Mouse (Mus musculus) C2C12 (cell line): ENCODE measurements around the gene Rp9. TPM values are rescaled to one million over a fixed set of nuclear protein-coding genes. Genes with fewer than 3 reads are reported as not detected.

ENCODE experiments used
- H3K27me3 ChIP-seq: one replicate; pipeline ENCODE4 v1.6.1; 2011; ENCODE audit not compliant: control insufficient read depth, insufficient read depth, insufficient read length
- H3K36me3 ChIP-seq: one replicate; pipeline ENCODE4 v1.6.1; 2011; ENCODE audit not compliant: control insufficient read depth, insufficient read depth
- H3K4me3 ChIP-seq: one replicate; pipeline ENCODE4 v1.5.1; 2011; ENCODE audit warnings: mild to moderate bottlenecking, control low read depth; ENCODE audit not compliant: poor library complexity, insufficient read depth, severe bottlenecking
- H3K79me2 ChIP-seq: one replicate; pipeline ENCODE4 v1.6.1; 2011; ENCODE audit not compliant: control insufficient read depth, insufficient read depth
- H3K79me3 ChIP-seq: one replicate; pipeline ENCODE4 v1.6.1; 2011; ENCODE audit warnings: low read depth, control low read depth
- H3ac ChIP-seq: one replicate; pipeline ENCODE3; 2011; ENCODE audit warnings: low read depth; ENCODE audit not compliant: control insufficient read depth, insufficient read length
- CEBPB ChIP-seq: IDR thresholded peaks from one replicate; pipeline ENCODE4 v1.6.1; 2011; ENCODE audit warnings: low read depth, mild to moderate bottlenecking, control low read depth, moderate library complexity
- CTCF ChIP-seq: IDR thresholded peaks from one replicate; pipeline ENCODE4 v1.5.1; 2011; ENCODE audit not compliant: control insufficient read depth, insufficient read depth, insufficient read length
- FOSL1 ChIP-seq: IDR thresholded peaks from one replicate; pipeline ENCODE4 v1.8.0; 2011; ENCODE audit warnings: mild to moderate bottlenecking, low read length; ENCODE audit not compliant: poor library complexity, insufficient read depth, severe bottlenecking
- MAX ChIP-seq: IDR thresholded peaks from one replicate; pipeline ENCODE4 v1.6.1; 2011; ENCODE audit warnings: mild to moderate bottlenecking, control low read depth
- MYOD1 ChIP-seq: IDR thresholded peaks from one replicate; pipeline ENCODE4 v1.6.1; 2011; ENCODE audit warnings: low read depth; ENCODE audit not compliant: control insufficient read depth, insufficient read length
- MYOG ChIP-seq: IDR thresholded peaks from one replicate; pipeline ENCODE4 v1.6.1; 2011; ENCODE audit not compliant: control insufficient read depth, insufficient read length; ENCODE audit errors: extremely low read depth
- USF1 ChIP-seq: IDR thresholded peaks from one replicate; pipeline ENCODE4 v1.6.1; 2011; ENCODE audit warnings: low read depth, mild to moderate bottlenecking, control low read depth, moderate library complexity
- polyA plus RNA-seq: library from polyadenylated mRNA; unstranded; fragments of >200 nt; fragmentation: generic; extraction: Trizol; gene quantifications from one replicate; pipeline ENCODE4 v1.2.1, GENCODE M21; 2012; ENCODE audit warnings: missing spikeins

Gene Rp9
- polyA plus RNA-seq, 1 experiment = 58.5 TPM

DNA sequence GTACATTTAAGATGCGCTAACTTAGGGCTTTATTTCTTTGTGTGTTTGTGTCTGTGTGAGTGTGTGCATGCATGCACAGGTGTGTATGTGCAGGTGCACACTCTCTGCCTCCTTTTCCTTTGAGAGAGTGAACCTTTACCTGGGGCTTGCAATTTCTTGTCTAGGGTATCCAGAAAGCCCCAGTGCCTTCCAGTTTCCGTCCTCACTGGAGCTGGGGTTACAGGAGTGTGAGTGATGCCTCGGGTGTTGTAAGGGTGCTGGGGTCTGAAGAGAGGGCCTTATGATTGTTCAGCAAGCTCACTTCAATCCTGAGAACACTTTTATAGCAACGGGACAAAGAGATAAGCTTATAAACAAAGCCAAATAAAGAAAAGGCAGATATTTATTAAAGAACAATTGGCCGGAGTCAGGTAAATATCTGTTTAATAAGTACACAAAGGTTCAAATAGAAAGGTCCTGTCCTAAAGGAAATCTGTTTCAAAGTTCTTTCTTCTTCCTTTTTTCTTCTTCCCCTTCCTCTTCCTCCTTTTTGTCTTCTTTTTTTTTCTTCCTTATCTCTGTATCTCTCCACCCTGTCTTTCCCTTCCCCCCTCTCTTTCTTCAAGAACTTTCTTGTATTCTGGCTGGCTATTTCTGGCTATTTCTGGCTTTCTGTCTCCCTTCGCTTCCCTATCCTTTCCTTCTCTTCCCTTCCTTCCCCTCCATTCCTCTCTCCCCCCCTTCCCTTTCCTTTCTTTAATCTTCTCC lies 27.7 kb upstream of the Rp9 start:
- no peak overlapping the region for H3ac ChIP-seq
- no peaks in the 10 kb centered on the region for H3K79me2 ChIP-seq
- no peak overlapping the region for H3K4me3 ChIP-seq
- H3K36me3 ChIP-seq = no peaks in the 10 kb centered on the region
- no peaks in the 10 kb centered on the region for H3K79me3 ChIP-seq
- no peaks in the 10 kb centered on the region for H3K27me3 ChIP-seq
- TF ChIP-seq USF1 = no peak
- TF ChIP-seq MYOG = no peak
- no peak for TF ChIP-seq CEBPB
- no peak for TF ChIP-seq MYOD1

DNA sequence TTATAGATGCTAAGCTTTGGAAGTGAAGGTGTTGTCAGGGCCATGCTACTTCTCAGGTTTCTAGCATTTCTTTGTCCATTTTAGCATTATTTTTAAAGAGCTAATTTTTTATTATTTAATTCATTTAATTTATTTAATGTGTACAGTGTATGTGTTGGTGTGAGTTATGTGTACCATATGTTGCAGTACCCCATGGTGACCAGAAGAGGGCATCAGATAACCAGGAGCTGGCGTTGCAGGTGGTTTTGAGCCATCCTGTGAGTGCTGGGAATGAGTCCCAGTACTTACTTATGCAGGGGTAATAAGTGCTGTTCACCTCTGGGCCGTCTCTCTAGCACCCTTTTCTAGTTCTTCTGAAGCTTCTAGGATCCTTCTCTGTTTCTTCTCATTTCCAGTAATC lies 25.6 kb upstream of the Rp9 start:
- Histone ChIP-seq H3K4me3 (no peak overlapping the region), H3K79me3 (no peaks in the 10 kb centered on the region), H3K27me3 (no peaks in the 10 kb centered on the region), H3K36me3 (no peaks in the 10 kb centered on the region), H3K79me2 (no peaks in the 10 kb centered on the region), H3ac (no peak overlapping the region)
- TF ChIP-seq CTCF = no peak
- no peak for TF ChIP-seq USF1
- TF ChIP-seq FOSL1 = no peak
- TF ChIP-seq MAX = no peak
- TF ChIP-seq MYOD1 = no peak
- no peak for TF ChIP-seq MYOG
- TF ChIP-seq CEBPB = no peak

DNA sequence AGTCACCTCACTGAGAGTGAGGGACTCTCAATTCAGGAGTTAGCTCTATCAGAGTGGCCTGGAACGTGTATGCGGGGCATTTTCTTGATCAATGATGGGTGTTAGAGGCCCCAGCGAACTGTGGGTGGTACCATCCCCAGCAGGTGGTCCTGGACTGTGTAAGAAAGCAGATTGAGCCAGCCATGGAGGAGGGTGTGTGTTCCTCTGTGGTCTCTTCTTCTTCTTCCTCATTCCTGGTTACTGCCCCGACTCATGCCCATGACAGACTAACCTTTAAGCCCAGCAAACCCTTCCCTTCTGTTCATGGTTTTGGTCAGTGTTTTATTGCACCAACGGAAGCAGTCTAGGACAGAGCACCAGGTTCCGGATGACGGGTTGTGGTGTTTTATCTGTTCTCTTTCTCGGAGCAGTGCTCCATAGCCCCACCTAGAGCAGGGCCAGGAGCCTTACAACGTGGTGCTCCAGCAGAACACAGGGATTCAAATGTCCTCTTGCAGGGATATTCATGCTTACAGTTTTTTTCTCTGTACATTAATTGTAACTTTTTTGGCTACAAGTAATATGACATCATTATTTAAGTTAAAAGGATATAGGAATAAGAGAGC lies 24.8 kb upstream of the Rp9 start:
- Histone ChIP-seq H3K79me2 (no peaks in the 10 kb centered on the region), H3K79me3 (no peaks in the 10 kb centered on the region), H3K27me3 (no peaks in the 10 kb centered on the region), H3ac (no peak overlapping the region), H3K4me3 (no peak overlapping the region), H3K36me3 (no peaks in the 10 kb centered on the region)
- TF ChIP-seq MAX (no peak), MYOD1 (no peak), USF1 (no peak), FOSL1 (no peak), MYOG (no peak), CTCF (no peak), CEBPB (no peak)

DNA sequence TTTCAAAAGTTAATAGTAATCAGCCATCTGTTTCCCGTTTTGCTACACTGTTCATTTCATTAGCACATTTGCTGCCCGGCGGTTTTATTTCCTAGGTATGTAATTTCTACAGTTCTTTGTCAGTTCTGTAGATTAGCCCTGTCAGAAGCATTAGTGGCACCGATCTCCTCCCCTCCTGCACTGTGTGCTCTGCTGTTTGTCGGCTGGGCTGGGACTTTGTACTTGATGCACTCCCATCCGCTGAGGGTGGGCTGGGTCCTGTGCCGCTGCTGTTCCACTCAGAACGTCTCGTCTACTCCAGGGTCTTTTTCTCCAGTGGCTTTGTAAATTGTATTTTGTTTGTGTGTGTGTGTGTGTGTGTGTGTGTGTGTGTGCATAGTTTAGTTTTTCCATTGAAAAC lies 19.4 kb upstream of the Rp9 start:
- Histone ChIP-seq H3ac (no peak overlapping the region), H3K4me3 (no peak overlapping the region), H3K79me2 (no peaks in the 10 kb centered on the region), H3K27me3 (no peaks in the 10 kb centered on the region), H3K36me3 (no peaks in the 10 kb centered on the region), H3K79me3 (no peaks in the 10 kb centered on the region)
- no peak for TF ChIP-seq FOSL1
- no peak for TF ChIP-seq MAX
- no peak for TF ChIP-seq CTCF
- TF ChIP-seq MYOG = no peak
- no peak for TF ChIP-seq CEBPB
- TF ChIP-seq MYOD1 = no peak
- no peak for TF ChIP-seq USF1

DNA sequence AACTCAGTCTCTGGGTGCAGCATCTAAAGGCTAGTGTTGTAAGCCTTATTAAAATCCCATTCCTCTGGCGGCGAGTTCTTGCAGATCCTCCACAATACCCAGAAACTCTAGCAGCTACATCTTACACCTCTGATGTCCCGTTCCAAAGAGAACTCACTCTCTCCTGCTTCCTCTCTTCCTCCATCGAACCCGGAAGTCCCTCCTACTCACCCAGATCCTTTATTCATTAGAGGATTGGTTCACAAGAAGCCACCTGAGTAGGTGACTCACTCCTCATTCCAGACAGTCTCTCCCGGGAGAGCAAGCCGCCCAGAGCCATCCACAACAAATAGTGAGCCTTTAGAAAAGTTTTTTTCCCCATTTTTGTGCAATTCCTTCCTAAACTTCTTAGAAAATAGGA lies 16.7 kb upstream of the Rp9 start:
- Histone ChIP-seq H3ac (no peak overlapping the region), H3K79me2 (no peaks in the 10 kb centered on the region), H3K36me3 (no peaks in the 10 kb centered on the region), H3K27me3 (no peaks in the 10 kb centered on the region), H3K4me3 (no peak overlapping the region), H3K79me3 (no peaks in the 10 kb centered on the region)
- TF ChIP-seq USF1 (no peak), MYOD1 (no peak), MYOG (no peak), CTCF (no peak), CEBPB (no peak)

DNA sequence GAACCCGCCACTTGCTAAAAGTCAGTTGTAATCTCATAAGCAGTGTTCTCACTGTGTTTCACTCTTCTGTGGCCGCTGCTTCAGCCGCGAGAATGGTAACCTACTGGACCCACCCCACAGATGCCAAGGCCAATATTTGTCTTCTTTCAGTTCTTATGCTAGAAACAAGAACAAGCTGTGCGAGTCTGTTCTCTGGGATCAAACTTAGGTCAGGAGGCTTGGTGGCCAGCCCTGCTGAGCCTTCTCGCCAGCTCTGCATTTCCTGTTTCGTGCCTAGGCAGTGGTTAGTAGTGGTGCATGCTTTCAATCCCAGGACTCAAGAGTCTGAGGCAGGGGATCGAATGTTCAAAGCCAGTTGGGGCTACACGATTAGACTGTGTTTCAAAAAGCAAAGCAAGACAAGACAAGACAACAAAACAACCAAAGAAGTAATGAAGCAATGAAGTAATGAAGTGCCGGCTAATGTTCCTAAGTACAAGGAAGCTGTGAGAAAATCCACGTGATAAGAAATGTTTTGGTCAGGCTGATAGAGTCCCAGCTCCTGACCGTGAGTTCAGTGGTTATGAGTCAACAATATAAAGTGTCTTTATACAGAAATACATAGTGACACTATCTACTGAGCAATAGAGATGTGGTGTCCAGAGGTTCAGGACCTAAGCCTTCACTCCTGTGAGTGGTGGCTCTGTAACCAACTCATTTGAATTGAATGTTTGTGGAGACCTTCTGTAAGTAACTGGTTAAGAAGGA lies 15.2 kb upstream of the Rp9 start:
- H3K79me2 ChIP-seq = no peaks in the 10 kb centered on the region
- no peaks in the 10 kb centered on the region for H3K79me3 ChIP-seq
- H3ac ChIP-seq = no peak overlapping the region
- no peaks in the 10 kb centered on the region for H3K36me3 ChIP-seq
- H3K27me3 ChIP-seq = no peaks in the 10 kb centered on the region
- no peak overlapping the region for H3K4me3 ChIP-seq
- TF ChIP-seq CTCF (no peak), MYOG (no peak), FOSL1 (no peak), MYOD1 (no peak), USF1 (no peak), MAX (no peak), CEBPB (no peak)
